Comparison of ENCODE assay signal across 28 mouse cellular contexts in genomic region chr2:66464874-66465458, GRCm38 (mm10). TPM values are rescaled to one million over a fixed set of nuclear protein-coding genes. Genes with fewer than 3 reads are reported as not detected.
A peak's percentile ranks its signal among the peaks of the same experiment; 100 is the strongest.
DNase-seq lines count a peak whose midpoint lies in the region; ATAC-seq and TF ChIP-seq lines count a peak whose summit lies in the region.
"Had no signal": no experiment of that assay in that cellular context is flagged by ENCODE, and none has a peak within 500 bp of the region (broad histone marks: within the 10 kb centered on the region; RNA-seq: fewer than 3 reads in every experiment).

No protein-coding gene starts in this region.

- H3K27me3 ChIP-seq in kidney, adult 2 months (replicated peaks; ENCODE audit: control insufficient read depth, insufficient read depth, low read length), result no peaks in the 10 kb centered on the region
- H3K27me3 ChIP-seq in kidney, embryonic 16.5 days (ENCODE audit: insufficient read depth, low read length), result no peaks in the 10 kb centered on the region
- H3K27me3 ChIP-seq in lung, embryonic 14.5 days (ENCODE audit: insufficient read depth, low read length), result no peaks in the 10 kb centered on the region
- H3K27me3 ChIP-seq in lung, postnatal 0 days (replicated peaks; ENCODE audit: insufficient read depth, low read length), result no peaks in the 10 kb centered on the region
- H3K27me3 ChIP-seq: CH12.LX; embryonic facial prominence, embryonic 12.5 days; forebrain, embryonic 12.5 days; forebrain, embryonic 15.5 days; heart, embryonic 12.5 days; heart, embryonic 15.5 days; hindbrain, embryonic 13.5 days; Patski had no signal

- no peak for TF ChIP-seq POLR2A in kidney, adult 2 months (IDR thresholded peaks at IDR 0.05; ENCODE audit: low read depth, low read length)

- H3K9me3 ChIP-seq in kidney, embryonic 16.5 days (ENCODE audit: low read length), result no peaks in the 10 kb centered on the region
- no peaks in the 10 kb centered on the region for H3K9me3 ChIP-seq in lung, embryonic 14.5 days (ENCODE audit: low read depth, low read length)
- no peaks in the 10 kb centered on the region for H3K9me3 ChIP-seq in lung, postnatal 0 days (ENCODE audit: low read length)
- H3K9me3 ChIP-seq: embryonic facial prominence, embryonic 12.5 days; forebrain, embryonic 12.5 days; forebrain, embryonic 15.5 days; heart, embryonic 12.5 days; heart, embryonic 15.5 days; hindbrain, embryonic 10.5 days; hindbrain, embryonic 13.5 days had no signal

- no peak overlapping the region for H3K9ac ChIP-seq in kidney, embryonic 16.5 days (replicated peaks; ENCODE audit: low read length)
- no peak overlapping the region for H3K9ac ChIP-seq in lung, embryonic 14.5 days
- no peak overlapping the region for H3K9ac ChIP-seq in lung, postnatal 0 days (replicated peaks; ENCODE audit: low read depth)
- H3K9ac ChIP-seq: embryonic facial prominence, embryonic 12.5 days; forebrain, embryonic 12.5 days; forebrain, embryonic 15.5 days; heart, embryonic 12.5 days; heart, embryonic 15.5 days; hindbrain, embryonic 13.5 days had no signal

- ATAC-seq in kidney, embryonic 16.5 days (ENCODE audit: low FRiP score, low TSS enrichment), result peak; percentile 88
- peak; percentile 28; the same call in 1 of the 2 replicates for ATAC-seq in lung, embryonic 14.5 days (ENCODE audit: insufficient read depth)
- ATAC-seq in lung, postnatal 0 days, result no peak
- ATAC-seq: forebrain, embryonic 15.5 days; hindbrain, embryonic 16.5 days; Patski had no signal

- no peak overlapping the region for H3K27ac ChIP-seq in kidney, adult 2 months (ENCODE audit: insufficient read depth, low read depth, low read length)
- 0 out of 2 replicates have a peak overlapping the region, but pooled peaks have one; percentile 34 for H3K27ac ChIP-seq in kidney, embryonic 16.5 days (ENCODE audit: low read length)
- H3K27ac ChIP-seq in lung, embryonic 14.5 days (ENCODE audit: low read depth), result no peak overlapping the region
- no peak overlapping the region for H3K27ac ChIP-seq in lung, postnatal 0 days (ENCODE audit: low read length)
- H3K27ac ChIP-seq: embryonic facial prominence, embryonic 12.5 days; forebrain, embryonic 12.5 days; forebrain, embryonic 15.5 days; heart, embryonic 15.5 days; hindbrain, embryonic 10.5 days; hindbrain, embryonic 13.5 days had no signal

- WGBS in kidney, adult 2 months, result 48% methylated on average over 2 of the region's 2 CpGs
- 28% methylated on average over 2 of the region's 2 CpGs for WGBS in kidney, embryonic 16.5 days
- WGBS in lung, embryonic 14.5 days, result 76% methylated on average over 2 of the region's 2 CpGs
- WGBS in lung, postnatal 0 days, result 67% methylated on average over 2 of the region's 2 CpGs

- H3K4me1 ChIP-seq in kidney, adult 2 months (ENCODE audit: control insufficient read depth, insufficient read depth, low read length), result no peaks in the 10 kb centered on the region
- H3K4me1 ChIP-seq in kidney, embryonic 16.5 days (ENCODE audit: insufficient read depth, low read length), result no peaks in the 10 kb centered on the region
- no peaks in the 10 kb centered on the region for H3K4me1 ChIP-seq in lung, embryonic 14.5 days (ENCODE audit: insufficient read depth)
- H3K4me1 ChIP-seq in lung, postnatal 0 days (ENCODE audit: insufficient read depth, low read depth, low read length), result no peaks in the 10 kb centered on the region
- H3K4me1 ChIP-seq: embryonic facial prominence, embryonic 12.5 days; forebrain, embryonic 12.5 days; forebrain, embryonic 15.5 days; heart, embryonic 12.5 days; heart, embryonic 15.5 days; hindbrain, embryonic 10.5 days; hindbrain, embryonic 13.5 days had no signal

- peak; percentile 1 for DNase-seq in kidney, adult 2 months
- DNase-seq in kidney, postnatal 10 days, result no peak
- no peak for DNase-seq in kidney, postnatal 14 days
- DNase-seq in lung, embryonic 14.5 days, result peak; percentile 3
- DNase-seq in lung, postnatal 0 days (ENCODE audit: low spot score), result no peak
- DNase-seq: adrenal gland, postnatal 10 days; adrenal gland, postnatal 36 days; B cell, adult 2 months; cerebellum, adult 18-20 months; cerebellum, adult 9-10 months; cerebellum, postnatal 14 days; gastrocnemius, postnatal 25 days; heart, adult 18-20 months; heart, postnatal 10 days; heart, postnatal 36 days had no signal

- TF ChIP-seq EP300 in lung, postnatal 0 days (IDR thresholded peaks at IDR 0.05), result no peak

- TF ChIP-seq CTCF in kidney, adult 2 months (conservative IDR thresholded peaks at IDR 0.05; ENCODE audit: insufficient read depth, insufficient read length, low read depth, low read length), result no peak
- no peak for TF ChIP-seq CTCF in lung, embryonic 14.5 days (IDR thresholded peaks at IDR 0.05; ENCODE audit: low read depth)
- no peak for TF ChIP-seq CTCF in lung, postnatal 0 days (IDR thresholded peaks at IDR 0.05)

- no peak overlapping the region for H3K4me3 ChIP-seq in kidney, adult 2 months (ENCODE audit: insufficient read depth, low read depth, low read length)
- H3K4me3 ChIP-seq in kidney, embryonic 16.5 days (ENCODE audit: low read length), result no peak overlapping the region
- no peak overlapping the region for H3K4me3 ChIP-seq in lung, embryonic 14.5 days (ENCODE audit: low read depth, low read length)
- no peak overlapping the region for H3K4me3 ChIP-seq in lung, postnatal 0 days (ENCODE audit: low read depth, low read length)
- H3K4me3 ChIP-seq: embryonic facial prominence, embryonic 12.5 days; erythroblast, embryonic 14.5 days; forebrain, embryonic 12.5 days; forebrain, embryonic 15.5 days; heart, embryonic 12.5 days; heart, embryonic 15.5 days; hindbrain, embryonic 10.5 days; hindbrain, embryonic 13.5 days had no signal

- H3K36me3 ChIP-seq in kidney, adult 2 months (ENCODE audit: control insufficient read depth, insufficient read depth, low read length), result no peaks in the 10 kb centered on the region
- H3K36me3 ChIP-seq in kidney, embryonic 16.5 days (ENCODE audit: insufficient read depth, low read length), result no peaks in the 10 kb centered on the region
- no peaks in the 10 kb centered on the region for H3K36me3 ChIP-seq in lung, embryonic 14.5 days (ENCODE audit: insufficient read depth)
- H3K36me3 ChIP-seq in lung, postnatal 0 days (ENCODE audit: insufficient read depth, low read length), result no peaks in the 10 kb centered on the region
- H3K36me3 ChIP-seq: embryonic facial prominence, embryonic 12.5 days; forebrain, embryonic 12.5 days; forebrain, embryonic 15.5 days; G1E; heart, embryonic 12.5 days; heart, embryonic 15.5 days; hindbrain, embryonic 10.5 days; hindbrain, embryonic 13.5 days had no signal

- H3K4me2 ChIP-seq in kidney, embryonic 16.5 days (replicated peaks; ENCODE audit: low read depth, low read length), result no peak overlapping the region
- no peak overlapping the region for H3K4me2 ChIP-seq in lung, embryonic 14.5 days
- H3K4me2 ChIP-seq in lung, postnatal 0 days (replicated peaks; ENCODE audit: low read depth, low read length), result no peak overlapping the region
- H3K4me2 ChIP-seq: embryonic facial prominence, embryonic 12.5 days; forebrain, embryonic 12.5 days; forebrain, embryonic 15.5 days; heart, embryonic 12.5 days; heart, embryonic 15.5 days; hindbrain, embryonic 13.5 days had no signal

RNA-seq across cellular contexts. Expression of gene Scn1a, which starts 24.3 kb away (rescaled TPM):
- polyA plus RNA-seq in kidney, adult 2 months (2012; rRNA removed), result 0.03 and 0.06 TPM in 2 replicates
- 1.0 and 1.3 TPM in 2 replicates for polyA plus RNA-seq in kidney, embryonic 16.5 days (2015; fragmentation: Nextera tagmentation; extraction: Ambion mirVana)
- polyA plus RNA-seq in lung, embryonic 14.5 days (2014; fragmentation: Nextera tagmentation; extraction: Ambion mirVana), result 0.25 and 0.32 TPM in 2 replicates
- polyA plus RNA-seq in lung, postnatal 0 days (2015; fragmentation: Nextera tagmentation; extraction: Ambion mirVana), result not detected in 2 replicates
- polyA plus RNA-seq: erythroblast, embryonic 14.5 days; G1E; Patski had no signal

Comparison
In these comparisons a context has a peak if more than half of its experiments do, and no peak if none do; other contexts are left out.
1. DNase-seq: peak in kidney, adult 2 months (single experiment) and lung, embryonic 14.5 days (single experiment); none in kidney, postnatal 10 days (single experiment), kidney, postnatal 14 days (single experiment) and lung, postnatal 0 days (single experiment).